Mouse (Mus musculus) CH12.LX (cell line): ENCODE measurements at regions not wholly inside any gene's neighbourhood (a gene's known extent, or its start where the extent isn't known, plus 50 kb on each side); places are given as distances from the start of the nearest gene placed in this dataset.

Source experiments
- DNase-seq: peaks from one replicate; pipeline ENCODE4 v3.0.0-alpha.2; 2013; ENCODE audit errors: extremely low read depth
- H3K27ac ChIP-seq: 2 replicates; pipeline ENCODE4 v1.5.1; 2012; ENCODE audit warnings: low read depth, mild to moderate bottlenecking, control low read depth, moderate library complexity; ENCODE audit not compliant: insufficient read depth
- H3K27me3 ChIP-seq: replicated peaks from 2 replicates; pipeline ENCODE3; 2012; ENCODE audit warnings: inconsistent platforms
- H3K36me3 ChIP-seq, 2 experiments: replicated peaks in 1 of 2; 2 replicates each; pipeline versions ENCODE3 to v1.6.1; 2012; ENCODE audit warnings: inconsistent platforms in 1 of 2, low read length in 1 of 2, mild to moderate bottlenecking in 1 of 2, mixed read lengths in 1 of 2, moderate library complexity in 1 of 2; ENCODE audit not compliant: control insufficient read depth in 1 of 2, insufficient read depth in 1 of 2
- H3K4me1 ChIP-seq, 2 experiments: 2 replicates each; pipeline ENCODE4 v1.6.1; 2012; ENCODE audit warnings: inconsistent platforms in 1 of 2, moderate library complexity in 1 of 2; ENCODE audit not compliant: insufficient read depth in 2 of 2, control insufficient read depth in 1 of 2
- H3K4me2 ChIP-seq: 2 replicates; pipeline ENCODE4 v1.6.1; 2012; ENCODE audit warnings: low read depth, mild to moderate bottlenecking, control low read depth; ENCODE audit not compliant: poor library complexity, insufficient read depth, severe bottlenecking
- H3K4me3 ChIP-seq, 3 experiments: fragments of 150-350 bp in 1 of 3; sonication (generic) in 1 of 3; replicated peaks in 1 of 3; 2 replicates each; pipeline versions ENCODE3 to v1.5.1; 2011 to 2012; ENCODE audit warnings: low read depth in 2 of 3, low read length in 2 of 3, mild to moderate bottlenecking in 2 of 3, moderate library complexity in 2 of 3, control low read depth in 1 of 3, improper control_type of control experiment in 1 of 3, inconsistent platforms in 1 of 3, mixed read lengths in 1 of 3; ENCODE audit not compliant: poor library complexity in 1 of 3
- H3K79me2 ChIP-seq: replicated peaks from 2 replicates; pipeline ENCODE4 v1.6.1; 2012; ENCODE audit warnings: mild to moderate bottlenecking, moderate library complexity; ENCODE audit not compliant: control insufficient read depth, poor library complexity, insufficient read depth, severe bottlenecking; ENCODE audit errors: extremely low read depth
- H3K9ac ChIP-seq: 2 replicates; pipeline ENCODE4 v1.6.1; 2012; ENCODE audit warnings: low read depth, mild to moderate bottlenecking, control low read depth, moderate library complexity; ENCODE audit not compliant: insufficient read depth
- H3K9me3 ChIP-seq: replicated peaks from 2 replicates; pipeline ENCODE3; 2012; ENCODE audit warnings: low read length, inconsistent platforms, mixed read lengths
- BHLHE40 ChIP-seq: IDR thresholded peaks from 2 replicates; pipeline ENCODE4 v1.6.1; 2011; ENCODE audit warnings: mild to moderate bottlenecking, low read depth, low read length, improper control_type of control experiment
- CHD2 ChIP-seq: IDR thresholded peaks from 2 replicates; pipeline ENCODE4 v1.6.1; 2011; ENCODE audit warnings: low read length, improper control_type of control experiment
- CTCF ChIP-seq, 2 experiments: IDR thresholded peaks in 1 of 2; conservative IDR thresholded peaks in 1 of 2; 2 replicates each; pipeline ENCODE4 v1.5.1; 2011 to 2012; ENCODE audit warnings: low read depth in 2 of 2, low read length in 2 of 2, improper control_type of control experiment in 1 of 2, inconsistent platforms in 1 of 2, mild to moderate bottlenecking in 1 of 2, moderate library complexity in 1 of 2
- ELF1 ChIP-seq: IDR thresholded peaks from 2 replicates; pipeline ENCODE4 v1.6.1; 2014; ENCODE audit warnings: low read depth, mild to moderate bottlenecking, inconsistent platforms, low read length, improper control_type of control experiment
- ETS1 ChIP-seq: conservative IDR thresholded peaks from 2 replicates; pipeline ENCODE4 v1.6.1; 2012; ENCODE audit warnings: low read depth, mild to moderate bottlenecking, inconsistent platforms, low read length, improper control_type of control experiment, moderate library complexity
- JUND ChIP-seq: conservative IDR thresholded peaks from 2 replicates; pipeline ENCODE4 v1.6.1; 2011; ENCODE audit warnings: low read depth, low read length, improper control_type of control experiment
- KAT2A ChIP-seq: IDR thresholded peaks from 2 replicates; pipeline ENCODE4 v1.6.1; 2012; ENCODE audit warnings: low read length, improper control_type of control experiment, inconsistent platforms; ENCODE audit not compliant: insufficient replicate concordance
- MAFK ChIP-seq: IDR thresholded peaks from 2 replicates; pipeline ENCODE4 v1.6.1; 2011; ENCODE audit warnings: low read length, improper control_type of control experiment; ENCODE audit not compliant: insufficient replicate concordance
- MAX ChIP-seq: IDR thresholded peaks from 2 replicates; pipeline ENCODE4 v1.6.1; 2011; ENCODE audit warnings: low read length, improper control_type of control experiment
- MAZ ChIP-seq: IDR thresholded peaks from 2 replicates; pipeline ENCODE4 v1.6.1; 2012; ENCODE audit warnings: low read depth, mild to moderate bottlenecking, inconsistent platforms, low read length, improper control_type of control experiment, moderate library complexity
- MXI1 ChIP-seq: IDR thresholded peaks from 2 replicates; pipeline ENCODE4 v1.6.1; 2011; ENCODE audit warnings: mild to moderate bottlenecking, low read depth, low read length, improper control_type of control experiment
- NELFE ChIP-seq: IDR thresholded peaks from 2 replicates; pipeline ENCODE4 v1.6.1; 2011; ENCODE audit warnings: low read depth, low read length, improper control_type of control experiment
- NRF1 ChIP-seq: IDR thresholded peaks from 2 replicates; pipeline ENCODE4 v1.6.1; 2014; ENCODE audit warnings: low read depth, mild to moderate bottlenecking, inconsistent platforms, low read length, improper control_type of control experiment, moderate library complexity
- PAX5 ChIP-seq: IDR thresholded peaks from 2 replicates; pipeline ENCODE4 v1.6.1; 2012; ENCODE audit warnings: low read length, inconsistent platforms, mixed read lengths
- POLR2A ChIP-seq: IDR thresholded peaks from 2 replicates; pipeline ENCODE4 v1.6.1; 2011; ENCODE audit warnings: low read depth, mild to moderate bottlenecking, improper control_type of control experiment, low read length
- RCOR1 ChIP-seq: conservative IDR thresholded peaks from 2 replicates; pipeline ENCODE4 v1.6.1; 2012; ENCODE audit warnings: low read depth, mild to moderate bottlenecking, inconsistent platforms, low read length, improper control_type of control experiment
- SMC3 ChIP-seq: IDR thresholded peaks from 2 replicates; pipeline ENCODE4 v1.6.1; 2011; ENCODE audit warnings: low read depth, low read length, improper control_type of control experiment
- TBP ChIP-seq: conservative IDR thresholded peaks from 2 replicates; pipeline ENCODE4 v1.6.1; 2011; ENCODE audit warnings: low read depth, low read length, improper control_type of control experiment
- UBTF ChIP-seq: IDR thresholded peaks from 2 replicates; pipeline ENCODE4 v1.6.1; 2012; ENCODE audit warnings: low read depth, mild to moderate bottlenecking, inconsistent platforms, low read length, improper control_type of control experiment, moderate library complexity
- USF1 ChIP-seq: IDR thresholded peaks from 2 replicates; pipeline ENCODE4 v1.6.1; 2014; ENCODE audit warnings: low read depth, mild to moderate bottlenecking, inconsistent platforms, low read length, improper control_type of control experiment
- ZNF384 ChIP-seq: IDR thresholded peaks from 2 replicates; pipeline ENCODE4 v1.6.1; 2012; ENCODE audit warnings: low read depth, low read length, improper control_type of control experiment, inconsistent platforms
- dilution Hi-C: fragments of 300-500 bp; cut with MboI; formaldehyde crosslinking; loops from 2 replicates; pipeline ENCODE4 v1.14.3; 2020; ENCODE audit warnings: low sequenced_read_pairs; ENCODE audit not compliant: extremely low pct_unique_long_range_greater_than_20kb, extremely low pct_ligation_motif_present
- in situ Hi-C: fragments of 300-500 bp; cut with MboI; formaldehyde crosslinking; loops from 3 replicates; pipeline ENCODE4 v1.14.3; 2019; ENCODE audit warnings: low sequenced_read_pairs, low pct_ligation_motif_present, low pct_unique_long_range_greater_than_20kb, mixed read lengths

DNA sequence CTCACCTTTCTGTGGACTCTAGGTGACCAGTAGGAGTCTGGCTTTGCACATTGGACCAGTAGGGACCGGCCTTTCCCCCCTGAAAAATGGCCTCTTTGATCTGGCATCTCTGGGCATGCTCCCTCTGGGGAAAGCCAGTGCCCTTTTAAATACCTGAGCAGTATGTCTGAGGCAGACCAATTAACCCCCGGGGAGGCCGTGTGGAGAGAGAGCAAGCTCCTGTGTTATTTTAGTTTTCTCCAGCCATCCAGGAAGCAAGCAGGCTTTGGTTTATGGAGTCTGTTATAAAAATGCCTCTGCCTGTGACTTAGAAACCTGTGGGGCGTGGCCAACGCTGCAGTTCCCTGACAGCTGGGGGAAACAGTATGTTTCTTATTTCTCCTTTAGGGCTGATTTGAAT, 445.5 kb downstream of the Glrx3 start:
- Histone ChIP-seq H3K36me3 (no peaks in the 10 kb centered on the region), H3K9ac (no peak overlapping the region), H3K4me3 (no peak overlapping the region), H3K4me1 (no peaks in the 10 kb centered on the region), H3K9me3 (no peaks in the 10 kb centered on the region), H3K79me2 (no peaks in the 10 kb centered on the region), H3K27me3 (peaks cover 88% of the 10 kb centered on the region), H3K27ac (no peak overlapping the region), H3K4me2 (no peak overlapping the region)
- TF ChIP-seq CHD2 (no peak), MAX (no peak), USF1 (no peak), ELF1 (no peak), PAX5 (no peak), UBTF (no peak), ETS1 (no peak), TBP (no peak), ZNF384 (no peak), JUND (no peak), BHLHE40 (no peak), MXI1 (no peak), CTCF (conservative IDR thresholded peaks at IDR 0.05 in 1 of 2, IDR thresholded peaks at IDR 0.05 in 1 of 2; ENCODE audit: low read depth in 2 of 2, low read length in 2 of 2) (no peak), MAZ (no peak), NRF1 (no peak), NELFE (no peak)
- dilution Hi-C loops: no loop called here
- no peak for DNase-seq
- in situ Hi-C loops: no loop called here

DNA sequence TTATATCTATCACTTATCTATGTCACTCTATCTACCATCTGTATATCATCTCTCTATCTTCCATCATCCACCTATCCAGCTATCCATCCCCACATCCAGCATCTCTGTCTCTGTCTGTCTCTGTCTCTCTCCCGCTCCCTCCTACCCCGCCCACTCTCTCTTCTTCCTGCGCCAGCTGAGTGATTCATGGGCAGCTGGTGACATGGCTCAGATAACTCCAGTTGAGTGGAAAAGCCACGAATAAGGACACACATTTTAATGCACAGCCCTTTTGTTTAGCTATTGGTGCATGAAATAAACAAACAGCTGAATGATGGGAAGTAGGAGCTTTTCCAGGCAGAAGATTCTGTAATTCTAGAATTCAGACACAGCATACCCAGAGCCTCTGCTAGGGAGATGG, 446.3 kb downstream of the Glrx3 start:
- dilution Hi-C loops (no loop called here), in situ Hi-C loops (no loop called here)
- Histone ChIP-seq H3K4me1 (no peaks in the 10 kb centered on the region), H3K27me3 (peaks cover 91% of the 10 kb centered on the region), H3K79me2 (no peaks in the 10 kb centered on the region), H3K4me3 (no peak overlapping the region), H3K9ac (no peak overlapping the region), H3K9me3 (no peaks in the 10 kb centered on the region), H3K27ac (no peak overlapping the region), H3K4me2 (no peak overlapping the region), H3K36me3 (no peaks in the 10 kb centered on the region)
- DNase-seq: no peak
- no peak for TF ChIP-seq RCOR1
- no peak for TF ChIP-seq KAT2A
- no peak for TF ChIP-seq POLR2A
- TF ChIP-seq SMC3: no peak
- TF ChIP-seq MAFK: no peak
- no peak for TF ChIP-seq ELF1
